Mouse (Mus musculus) thymus, adult 2 months (tissue): ENCODE measurements at regions not wholly inside any gene's neighbourhood (a gene's known extent, or its start where the extent isn't known, plus 50 kb on each side); places are given as distances from the start of the nearest gene placed in this dataset.

ENCODE experiments used
- DNase-seq: peaks from one replicate; pipeline ENCODE4 v3.0.0; 2021
- H3K27ac ChIP-seq: fragments of 200-500 bp; 2 replicates; pipeline ENCODE4 v1.5.1; 2012; ENCODE audit warnings: low read length, control low read depth; ENCODE audit not compliant: control insufficient read depth, insufficient read depth
- H3K27me3 ChIP-seq: fragments of 200-500 bp; 2 replicates; pipeline ENCODE4 v1.6.1; 2012; ENCODE audit warnings: mild to moderate bottlenecking, low read length, moderate library complexity, mixed read lengths; ENCODE audit not compliant: control insufficient read depth, insufficient read depth
- H3K36me3 ChIP-seq: fragments of 200-500 bp; 2 replicates; pipeline ENCODE4 v1.6.1; 2012; ENCODE audit warnings: mild to moderate bottlenecking, low read length, moderate library complexity; ENCODE audit not compliant: control insufficient read depth, insufficient read depth
- H3K4me1 ChIP-seq: fragments of 200-500 bp; replicated peaks from 2 replicates; pipeline ENCODE4 v1.6.1; 2012; ENCODE audit warnings: low read length; ENCODE audit not compliant: control insufficient read depth, insufficient read depth
- H3K4me3 ChIP-seq: fragments of 200-500 bp; 2 replicates; pipeline ENCODE4 v1.5.1; 2012; ENCODE audit warnings: mild to moderate bottlenecking, low read length, control low read depth, moderate library complexity; ENCODE audit not compliant: control insufficient read depth, insufficient read depth
- CTCF ChIP-seq: fragments of 200-500 bp; IDR thresholded peaks from 2 replicates; pipeline ENCODE4 v1.5.1; 2012; ENCODE audit warnings: mild to moderate bottlenecking, control low read depth, low read length, moderate library complexity, borderline replicate concordance; ENCODE audit not compliant: control insufficient read depth, poor library complexity, insufficient read depth; ENCODE audit errors: extremely low read depth
- POLR2A ChIP-seq: fragments of 200-500 bp; IDR thresholded peaks from 2 replicates; pipeline ENCODE4 v1.6.1; 2012; ENCODE audit warnings: mild to moderate bottlenecking, low read length, control low read depth, moderate library complexity; ENCODE audit not compliant: control insufficient read depth, poor library complexity, insufficient read depth; ENCODE audit errors: extremely low read depth
- WGBS: fragments of 180-500 bp; shearing (Covaris S2); methylation state at CpG from one replicate; pipeline ENCODE4 v1.1.7; 2018; 5-methylcytosine and 5-hydroxymethylcytosine counted together

DNA sequence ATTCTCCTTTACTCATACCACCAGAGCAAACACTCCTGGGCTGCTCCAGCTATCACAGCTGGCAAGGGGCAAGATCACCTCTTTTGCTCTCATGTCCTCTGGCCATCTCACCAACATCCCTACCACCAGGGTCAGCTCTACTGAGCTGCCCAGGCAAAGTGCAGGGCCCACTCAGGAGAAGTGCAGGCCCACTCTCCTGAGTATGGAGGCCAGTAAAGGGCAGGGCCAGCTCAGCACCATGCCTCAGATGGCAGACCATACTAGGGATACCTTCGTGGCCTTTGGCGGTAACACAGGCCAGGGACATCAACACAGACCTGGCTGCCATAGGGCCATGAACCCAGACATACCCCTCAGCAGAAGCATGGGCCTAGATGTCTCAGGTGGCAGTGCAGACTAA is 101.9 kb upstream of the Abcb5 start:
- Histone ChIP-seq H3K4me1 (no peaks in the 10 kb centered on the region), H3K27ac (no peak overlapping the region), H3K4me3 (no peak overlapping the region), H3K36me3 (no peaks in the 10 kb centered on the region), H3K27me3 (no peaks in the 10 kb centered on the region)
- TF ChIP-seq POLR2A: no peak
- no peak for TF ChIP-seq CTCF
- WGBS: 98% methylated on average over 2 of the region's 2 CpGs
- DNase-seq: no peak

DNA sequence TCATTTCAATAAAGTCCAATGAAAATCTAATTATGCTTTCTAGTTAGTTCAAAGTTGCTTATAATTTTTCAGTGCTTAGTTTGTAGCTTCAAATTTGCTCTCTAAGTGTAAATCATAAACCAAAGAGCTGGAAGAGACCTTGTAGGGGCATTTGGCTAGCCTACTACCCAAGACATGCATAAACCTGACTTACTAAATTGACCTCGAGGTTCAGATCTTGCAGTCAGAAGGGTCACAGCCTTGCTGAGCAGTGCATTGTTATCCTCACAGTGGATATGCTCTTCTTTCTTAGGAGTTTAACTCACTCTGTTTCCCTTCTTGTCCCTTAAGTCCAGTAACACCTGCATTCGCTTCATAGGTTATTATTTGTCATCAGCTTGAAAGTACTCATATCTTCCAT is 96.7 kb upstream of the Abcb5 start:
- Histone ChIP-seq H3K27ac (no peak overlapping the region), H3K27me3 (no peaks in the 10 kb centered on the region), H3K4me1 (no peaks in the 10 kb centered on the region), H3K36me3 (no peaks in the 10 kb centered on the region), H3K4me3 (no peak overlapping the region)
- 86% methylated on average over 2 of the region's 2 CpGs for WGBS
- no peak for DNase-seq
- TF ChIP-seq POLR2A (no peak), CTCF (no peak)

- H3K4me1 ChIP-seq: no peaks in the 10 kb centered on the region
- H3K4me3 ChIP-seq: no peak overlapping the region
- H3K36me3 ChIP-seq: no peaks in the 10 kb centered on the region
- no peaks in the 10 kb centered on the region for H3K27me3 ChIP-seq
- DNase-seq: no peak
- TF ChIP-seq CTCF: no peak
- TF ChIP-seq POLR2A: no peak
- H3K27ac ChIP-seq: no peak overlapping the region
Measured at GRCm38 (mm10) chr12:119062490-119062889, 96.3 kb upstream of the Abcb5 start.

- H3K27me3 ChIP-seq: no peaks in the 10 kb centered on the region
- no peak for DNase-seq
- H3K4me3 ChIP-seq: no peak overlapping the region
- no peak overlapping the region for H3K27ac ChIP-seq
- H3K4me1 ChIP-seq: no peaks in the 10 kb centered on the region
- H3K36me3 ChIP-seq: no peaks in the 10 kb centered on the region
- 85% methylated on average over 3 of the region's 3 CpGs for WGBS
- no peak for TF ChIP-seq CTCF
Measured at GRCm38 (mm10) chr12:119054560-119054959, 88.3 kb upstream of the Abcb5 start.

GRCm38 (mm10) chr12:119051692-119052379 is 85.6 kb upstream of the Abcb5 start:
- WGBS: 70% methylated on average over 2 of the region's 2 CpGs
- TF ChIP-seq CTCF (no peak), POLR2A (no peak)

GRCm38 (mm10) chr12:119038306-119038705 is 72.1 kb upstream of the Abcb5 start:
- TF ChIP-seq CTCF (no peak), POLR2A (no peak)
- H3K27me3 ChIP-seq: no peaks in the 10 kb centered on the region
- DNase-seq: no peak
- H3K4me1 ChIP-seq: no peaks in the 10 kb centered on the region
- H3K4me3 ChIP-seq: no peak overlapping the region
- H3K27ac ChIP-seq: no peak overlapping the region
- H3K36me3 ChIP-seq: no peaks in the 10 kb centered on the region
- WGBS: 97% methylated on average over 3 of the region's 3 CpGs

More at GRCm38 (mm10) chr12:119051692-119052379, 85.6 kb upstream of the Abcb5 start:
- Histone ChIP-seq H3K27me3 (no peaks in the 10 kb centered on the region), H3K4me1 (no peaks in the 10 kb centered on the region), H3K4me3 (no peak overlapping the region), H3K27ac (no peak overlapping the region), H3K36me3 (no peaks in the 10 kb centered on the region)
- DNase-seq: no peak

GRCm38 (mm10) chr12:119034828-119035227 is 68.6 kb upstream of the Abcb5 start:
- H3K4me3 ChIP-seq: no peak overlapping the region
- no peak for DNase-seq
- no peaks in the 10 kb centered on the region for H3K4me1 ChIP-seq
- no peak for TF ChIP-seq CTCF
- TF ChIP-seq POLR2A: no peak
- 92% methylated on average over 4 of the region's 4 CpGs for WGBS
- H3K36me3 ChIP-seq: no peaks in the 10 kb centered on the region
- no peaks in the 10 kb centered on the region for H3K27me3 ChIP-seq
- H3K27ac ChIP-seq: no peak overlapping the region
